Mouse (Mus musculus) heart, postnatal 36 days (tissue): Measurements from ENCODE around the gene Camta1. TPM values are rescaled to one million over a fixed set of nuclear protein-coding genes. Genes with fewer than 3 reads are reported as not detected.
A peak's percentile ranks its signal among the peaks of the same experiment; 100 is the strongest.
"Not testable (repeated sequence)": the region's sequence is repeated elsewhere in the genome, so short reads cannot be mapped to it uniquely, and the experiment has no call there.

Experiments
- DNase-seq, 2 experiments: peaks; one replicate each; pipeline ENCODE4 v3.0.0; 2021 to 2022
- intact Hi-C: fragments of 180-260 bp; cut with DNase I; formaldehyde crosslinking; loops from one replicate; pipeline ENCODE4 v1.15.1; 2025
- total RNA-seq, 2 experiments: library from RNA; stranded (reverse); gene quantifications; 2 replicates each; pipeline ENCODE4 v1.2.3; 2021

The Camta1 gene
- total RNA-seq, 2 experiments from 2014 or later, result 217 to 218 TPM

DNA sequence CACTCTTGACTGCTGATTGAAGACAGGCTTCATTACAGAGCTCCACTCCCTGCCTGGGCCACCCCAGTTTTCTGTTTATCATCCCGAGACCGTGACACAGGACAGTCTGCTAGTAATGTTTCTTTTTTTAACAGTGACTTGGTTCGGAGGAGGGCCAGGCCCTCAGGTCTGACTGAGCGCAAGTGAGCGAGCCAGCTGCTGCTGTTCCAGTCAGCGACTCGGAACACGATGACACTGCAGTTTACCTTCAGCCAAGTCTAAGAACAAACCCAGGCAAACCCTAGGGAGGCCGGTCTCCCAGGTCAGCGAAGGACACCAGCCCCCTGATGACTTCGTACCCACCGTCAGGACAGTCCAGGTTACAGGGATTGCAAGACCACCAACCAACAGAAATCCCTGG, 959.6 kb downstream of the Camta1 start:
- intact Hi-C loops, result loop anchor here (10.0 kb wide), 1 partner anchor 657 kb away; no protein-coding TSS in a partner anchor
- no peak for DNase-seq

DNA sequence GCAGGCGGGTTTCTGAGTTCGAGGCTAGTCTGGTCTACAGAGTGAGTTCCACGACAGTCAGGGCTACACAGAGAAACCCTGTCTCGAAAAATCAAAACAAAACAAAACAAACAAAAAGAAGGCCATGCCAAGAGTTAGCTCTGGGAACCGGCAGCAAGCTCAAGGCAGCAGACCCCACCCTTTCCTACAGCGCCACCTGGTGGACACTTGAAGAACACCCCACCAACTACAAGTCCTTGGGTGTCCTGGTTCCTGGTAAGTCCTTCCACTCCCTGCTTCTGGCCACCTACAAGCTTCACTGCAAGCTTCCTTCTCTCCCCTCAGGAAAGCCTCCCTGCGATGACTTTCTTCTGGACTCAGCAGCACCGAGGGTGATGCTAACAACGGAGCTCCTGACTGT, 960.0 kb downstream of the Camta1 start:
- intact Hi-C loops, result loop anchor here (10.0 kb wide), 1 partner anchor 657 kb away; no protein-coding TSS in a partner anchor
- peak; percentile 83 to 85 for DNase-seq

DNA sequence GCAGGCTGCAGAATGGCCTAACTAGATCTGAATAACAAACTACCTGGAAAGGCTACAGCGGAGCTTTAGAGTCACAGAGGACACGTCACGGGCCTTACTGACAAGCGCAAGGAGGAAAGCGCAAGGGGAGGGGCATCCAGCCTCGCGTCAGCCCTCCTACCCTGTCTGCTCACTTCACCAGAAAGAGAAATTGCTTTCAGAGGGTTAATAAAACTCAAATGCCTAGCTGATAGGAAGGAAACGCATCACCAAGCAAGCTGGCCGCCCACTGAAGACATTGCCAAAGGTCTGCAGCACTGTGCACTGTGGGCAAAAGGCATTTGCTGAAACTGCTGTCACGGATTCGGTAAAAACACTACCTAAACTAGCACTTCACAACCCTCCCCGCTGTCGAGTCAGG, 961.2 kb downstream of the Camta1 start:
- DNase-seq, result no peak
- intact Hi-C loops, result loop anchor here (10.0 kb wide), 1 partner anchor 656 kb away; no protein-coding TSS in a partner anchor

DNA sequence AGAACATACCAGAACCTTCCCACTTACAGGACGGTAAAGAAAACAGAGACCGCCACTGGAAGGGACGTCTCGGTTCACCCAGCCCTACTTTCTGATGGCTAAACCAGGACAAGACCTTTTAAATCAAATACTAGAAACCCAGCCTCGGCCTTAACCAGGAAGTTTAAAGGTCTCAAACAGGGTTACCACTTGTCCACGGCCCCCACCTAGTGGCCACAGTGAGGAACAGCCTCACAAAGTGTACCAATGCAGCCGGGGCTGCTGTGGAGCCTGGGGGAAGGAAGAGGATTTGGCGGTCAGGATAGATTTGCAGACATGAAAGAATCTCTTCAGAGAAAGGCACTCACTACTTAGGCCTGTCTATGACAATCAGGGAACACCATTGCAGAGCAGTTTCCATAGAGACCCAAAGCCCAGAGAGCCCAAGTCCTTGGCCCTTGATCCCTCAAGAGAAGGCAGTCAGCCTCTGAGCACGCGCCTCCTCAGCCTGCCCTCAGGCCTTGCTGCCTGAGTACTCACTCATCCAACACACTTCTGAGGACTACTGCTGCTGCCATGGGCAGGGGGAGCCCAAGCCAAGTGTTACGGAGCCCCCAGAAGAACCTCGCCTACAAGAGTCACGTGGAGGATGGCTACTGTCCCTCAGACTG, 962.8 kb downstream of the Camta1 start:
- DNase-seq, result peak; percentile 69 to 81
- intact Hi-C loops, result loop anchor here (1.0 to 5.0 kb wide), 3 partner anchors 44 to 243 kb away; no protein-coding TSS in a partner anchor

DNA sequence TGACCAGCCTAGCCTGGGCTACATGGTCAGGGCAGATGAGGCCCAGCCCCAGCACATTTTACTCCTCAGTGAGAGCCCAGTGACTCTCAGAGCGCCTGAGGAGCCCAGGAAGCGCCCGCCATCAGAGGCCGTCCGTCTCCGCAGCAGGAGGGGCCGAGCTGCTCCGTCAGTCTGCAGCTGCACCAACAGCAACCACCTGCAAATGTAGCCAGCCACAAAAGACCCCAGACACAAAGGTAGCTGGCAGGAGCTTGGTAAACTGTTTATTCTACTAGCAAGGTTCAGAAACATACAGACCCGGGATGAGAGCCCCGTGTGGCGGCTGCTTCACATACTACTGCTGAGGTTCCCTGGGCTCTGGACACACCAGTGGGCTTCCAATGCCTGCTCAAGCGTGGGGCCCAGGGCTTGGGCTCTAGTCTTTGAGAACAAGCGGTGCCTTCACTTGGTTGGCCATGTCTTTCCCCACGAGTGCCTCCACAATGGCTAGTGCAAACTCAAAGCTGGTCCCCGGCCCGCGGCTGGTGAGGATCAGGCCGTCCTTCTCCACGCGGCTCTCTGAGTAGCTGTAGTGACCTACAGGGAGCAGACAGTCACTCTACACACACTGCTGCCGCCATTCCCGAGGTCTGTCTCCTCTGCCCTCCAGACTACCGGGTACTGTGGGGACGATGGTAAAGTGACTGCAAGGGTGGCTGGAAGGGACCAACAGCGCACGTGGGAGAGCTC, 964.6 kb downstream of the Camta1 start:
- DNase-seq, result no peak
- intact Hi-C loops, result loop anchor here (5.0 kb wide), 1 partner anchor 95 kb away; no protein-coding TSS in a partner anchor

DNA sequence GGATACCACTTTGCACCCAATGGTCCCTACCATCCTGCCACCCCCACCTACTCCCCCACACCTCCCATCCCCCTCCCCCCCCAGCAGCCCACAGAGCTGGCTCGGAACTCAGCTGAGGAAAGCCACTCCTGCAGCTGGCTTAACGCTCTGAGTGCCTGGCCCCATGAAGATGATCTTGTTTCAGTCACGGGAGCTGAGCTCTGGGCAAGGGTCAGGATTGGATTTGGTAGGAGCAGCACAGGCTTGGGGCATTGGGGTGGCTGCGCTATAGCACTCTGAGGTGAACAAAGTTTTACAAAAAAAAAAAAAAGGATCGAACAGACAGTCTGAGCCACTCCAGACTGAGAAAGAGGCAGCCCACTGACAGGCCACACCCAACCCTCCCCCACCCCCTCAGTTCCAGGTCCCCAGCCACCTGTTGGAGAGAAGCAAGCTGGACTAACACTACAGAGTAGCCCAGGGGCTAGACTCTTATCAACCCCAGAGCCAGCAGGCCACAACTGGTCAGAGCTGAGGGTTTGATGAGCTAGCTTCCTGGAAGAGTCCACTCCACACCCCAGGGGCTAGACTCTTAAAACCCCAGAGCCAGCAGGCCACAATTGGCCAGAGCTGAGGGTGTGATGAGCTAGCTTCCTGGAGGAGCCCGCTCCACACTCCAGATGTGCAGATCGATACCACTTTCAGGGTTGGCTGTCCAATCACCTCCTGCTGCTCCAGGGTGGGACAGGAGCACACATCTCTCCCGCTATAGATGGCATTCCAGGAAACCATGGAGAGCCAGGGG, 966.8 kb downstream of the Camta1 start:
- intact Hi-C loops, result loop anchor here (5.0 kb wide), 1 partner anchor 93 kb away; no protein-coding TSS in a partner anchor
- DNase-seq, result no peak

GRCm38 (mm10) chr4:150891308-150891707, 970.4 kb downstream of the Camta1 start:
- intact Hi-C loops, result no loop called here

DNA sequence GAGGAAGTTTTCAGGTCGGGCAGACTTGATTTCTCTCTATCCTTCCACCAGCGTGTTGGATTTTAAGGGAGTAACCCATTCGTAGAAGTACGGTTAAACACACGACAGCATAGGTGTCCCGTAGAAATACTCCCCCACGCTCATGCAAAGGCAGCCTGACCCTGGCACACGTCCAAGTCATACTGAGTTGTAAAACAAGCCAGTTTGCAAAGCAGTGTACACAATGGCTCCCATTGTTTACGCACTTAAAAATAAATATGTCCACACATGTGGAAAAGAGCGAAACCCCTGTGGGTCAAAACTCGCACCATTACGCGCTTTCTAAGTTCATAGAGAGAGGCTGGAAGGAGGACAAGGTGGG, 971.7 kb downstream of the Camta1 start:
- intact Hi-C loops, result no loop called here
- no peak for DNase-seq

More at GRCm38 (mm10) chr4:150891308-150891707, 970.4 kb downstream of the Camta1 start:
- DNase-seq, result no peak

GRCm38 (mm10) chr4:150889273-150889954, 972.3 kb downstream of the Camta1 start:
- DNase-seq, result no peak
- intact Hi-C loops, result no loop called here

GRCm38 (mm10) chr4:150888492-150888891, 973.2 kb downstream of the Camta1 start:
- no peak for DNase-seq
- intact Hi-C loops, result no loop called here

- no peak for DNase-seq
These were observed 973.8 kb downstream of the Camta1 start for GRCm38 (mm10) chr4:150887903-150888302.

DNA sequence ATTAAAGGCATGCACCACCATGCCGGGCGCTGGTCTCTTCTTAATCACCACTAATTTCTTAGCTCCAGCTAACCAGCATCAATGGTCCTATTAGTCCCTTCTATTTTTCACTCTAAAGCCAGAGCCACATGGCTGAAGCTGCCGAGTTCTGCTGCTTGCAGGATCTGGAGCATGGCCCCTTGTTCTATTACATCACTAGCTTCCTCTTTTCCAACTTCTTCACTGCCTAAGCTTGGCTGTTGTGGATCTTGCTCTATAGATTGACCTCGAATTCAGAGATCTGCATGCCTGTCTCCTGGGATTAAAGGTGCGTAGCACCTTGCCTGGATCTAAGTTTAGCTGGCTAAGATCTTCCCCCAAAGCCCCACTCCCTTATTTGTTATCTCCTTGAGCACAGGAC, 979.0 kb downstream of the Camta1 start:
- intact Hi-C loops, result no loop called here
- no peak for DNase-seq

More at GRCm38 (mm10) chr4:150887903-150888302, 973.8 kb downstream of the Camta1 start:
- intact Hi-C loops, result no loop called here

DNA sequence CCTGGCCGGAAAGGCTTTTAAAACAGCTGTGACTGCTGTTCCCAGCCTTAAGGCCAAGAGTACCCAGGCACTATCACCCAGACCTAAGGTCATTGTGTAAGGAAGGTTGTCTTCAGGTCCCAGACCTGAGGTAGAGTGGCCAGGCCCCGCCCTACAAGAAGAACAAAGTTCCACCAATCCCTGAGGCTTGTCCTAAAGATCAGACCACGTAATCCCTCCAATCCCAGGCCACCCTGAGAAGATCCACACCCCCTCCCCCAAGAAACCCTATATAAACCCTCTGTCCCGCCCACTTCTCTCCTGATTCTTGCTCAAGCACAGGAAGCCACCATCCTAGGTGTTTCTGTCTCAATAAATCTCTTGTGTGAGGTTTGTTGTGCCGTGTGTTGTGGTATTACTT, 981.3 kb downstream of the Camta1 start:
- intact Hi-C loops, result no loop called here
- no peak for DNase-seq

GRCm38 (mm10) chr4:150879631-150880030, 982.0 kb downstream of the Camta1 start:
- DNase-seq, result no peak
- intact Hi-C loops, result no loop called here

DNA sequence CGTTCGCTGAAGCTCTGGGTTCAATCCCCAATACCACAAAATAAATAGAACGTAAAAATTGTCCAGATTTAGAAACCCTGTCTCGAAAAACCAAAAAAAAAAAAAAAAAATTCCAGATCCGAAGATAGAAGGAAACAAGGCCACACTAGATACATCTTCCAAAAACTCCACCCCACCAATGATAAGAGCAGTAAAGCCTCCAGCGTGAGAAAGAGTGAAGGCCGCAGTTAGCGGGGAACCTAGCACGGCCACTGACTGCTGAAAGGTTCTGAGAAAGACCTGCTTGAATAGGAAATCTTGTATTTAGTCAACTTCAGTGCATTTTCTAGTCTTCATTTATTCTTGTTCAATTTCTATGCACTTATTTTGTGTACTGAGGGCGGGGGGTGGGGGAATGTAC, 986.3 kb downstream of the Camta1 start:
- intact Hi-C loops, result no loop called here
- DNase-seq, result no peak

GRCm38 (mm10) chr4:150874416-150874815, 987.3 kb downstream of the Camta1 start:
- intact Hi-C loops, DNase-seq: not testable (repeated sequence)

GRCm38 (mm10) chr4:150872681-150873080, 989.0 kb downstream of the Camta1 start:
- intact Hi-C loops, result no loop called here
- DNase-seq, result no peak

- intact Hi-C loops, result no loop called here
- peak in 1 of 2 experiments; percentile 20 for DNase-seq
These were observed 989.5 kb downstream of the Camta1 start for GRCm38 (mm10) chr4:150872139-150872651.

DNA sequence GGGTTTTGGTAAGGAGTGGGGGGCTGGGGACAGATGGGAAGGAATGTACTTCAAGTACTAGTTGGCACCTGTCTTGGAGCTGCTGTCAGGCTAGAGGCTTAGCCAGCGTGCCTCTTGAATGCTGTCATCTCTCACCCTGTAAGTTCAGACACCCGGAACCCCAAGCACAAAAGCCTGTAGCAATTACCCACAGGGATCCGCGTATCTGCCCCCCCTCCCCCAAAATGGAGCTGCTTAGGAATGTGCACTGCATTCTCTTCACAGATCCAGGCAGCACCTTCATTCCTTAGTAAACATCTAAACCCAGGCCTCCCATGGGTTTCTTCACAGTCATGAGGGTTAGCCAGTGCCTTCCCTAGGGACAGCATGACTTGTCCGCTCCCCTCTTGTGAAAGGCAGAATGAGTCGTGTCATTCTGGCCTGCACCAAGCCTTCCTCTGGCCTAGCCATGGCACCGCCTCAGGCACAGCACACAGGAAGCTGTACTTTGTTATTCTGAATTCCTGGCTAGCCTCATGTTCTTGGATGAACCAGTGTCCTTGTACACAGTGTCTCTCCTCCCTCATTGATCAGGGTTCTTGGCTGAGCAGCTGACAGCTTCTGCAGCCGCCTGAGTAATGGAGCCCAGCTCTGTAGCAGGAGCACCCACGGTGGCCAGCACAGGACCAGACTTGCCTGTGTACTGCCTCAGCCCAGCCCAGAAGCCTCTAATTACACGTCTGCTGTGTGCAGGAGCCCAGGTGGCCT, 990.1 kb downstream of the Camta1 start:
- DNase-seq, result peak; percentile 60 to 64

More for the DNA sequence above, 990.1 kb downstream of the Camta1 start:
- intact Hi-C loops, result no loop called here
